In genomic region chr4:65839550-65840000, GRCm38 (mm10) we compare ENCODE assay signal across 9 mouse cellular contexts.
DNase-seq lines count a peak whose midpoint lies in the region; ATAC-seq lines count a peak whose summit lies in the region.
"Had no signal": no experiment of that assay in that cellular context is flagged by ENCODE, and none has a peak within 500 bp of the region (broad histone marks: within the 10 kb centered on the region; RNA-seq: fewer than 3 reads in every experiment).

No protein-coding gene starts in this region.

- DNase-seq in cerebellum, adult 11 months, result no peak
- DNase-seq in frontal cortex, postnatal 10 days (ENCODE audit: low spot score in 2 of 2), result peak; percentile 32 to 53
- peak; percentile 38 to 52 for DNase-seq in left cerebral cortex, adult 9 months (ENCODE audit: low spot score in 2 of 2)
- DNase-seq in right cerebral cortex, postnatal 10 days (ENCODE audit: low spot score in 2 of 2), result peak; percentile 70 to 80
- DNase-seq in adrenal gland, adult 18-20 months (ENCODE audit: low spot score in 2 of 2), result no peak
- no peak for DNase-seq in lung, postnatal 14 days
- no peak for DNase-seq in spleen, postnatal 10 days (ENCODE audit: low spot score in 2 of 2)
- DNase-seq: lung, embryonic 14.5 days had no signal

- 0 out of 2 replicates have a peak, but pooled peaks have one; percentile 36 for ATAC-seq in cerebellum, adult (ENCODE audit: insufficient number of reproducible peaks, low FRiP score, low TSS enrichment)

Comparison
In these comparisons a context has a peak if more than half of its experiments do, and no peak if none do; other contexts are left out.
1. DNase-seq: peak in frontal cortex, postnatal 10 days (2 of 2), left cerebral cortex, adult 9 months (2 of 2) and right cerebral cortex, postnatal 10 days (2 of 2); none in cerebellum, adult 11 months (single experiment), adrenal gland, adult 18-20 months (0 of 2), lung, postnatal 14 days (single experiment) and spleen, postnatal 10 days (0 of 2).